Mouse (Mus musculus) skeletal muscle tissue, adult 2 months (tissue): ENCODE data around the gene Pole4.

Experiments used
- DNase-seq: peaks from one replicate; pipeline ENCODE4 v3.0.0-alpha.2; 2012; ENCODE audit warnings: low read depth, low spot score

Gene Pole4

DNA sequence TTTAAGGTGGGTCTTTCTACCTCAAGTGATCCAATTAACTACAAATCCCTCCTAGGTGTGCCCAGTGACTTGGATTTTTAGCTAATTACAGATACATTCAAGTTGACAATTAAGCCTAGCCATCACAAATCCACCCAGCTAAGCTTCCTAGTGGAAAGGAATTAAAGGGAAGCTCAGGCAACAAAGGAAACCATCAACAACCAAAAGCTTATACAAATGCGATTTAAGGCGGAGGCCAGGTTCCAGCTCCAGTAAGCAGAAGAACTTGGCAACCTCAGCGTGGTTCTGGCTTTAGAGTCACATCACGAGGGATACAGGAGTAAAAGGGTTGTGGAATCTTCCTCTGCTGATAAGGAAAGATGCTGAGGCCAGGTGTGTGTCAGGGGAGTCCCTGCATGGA lies 92.0 kb downstream of the Pole4 start:
- DNase-seq = no peak

DNA sequence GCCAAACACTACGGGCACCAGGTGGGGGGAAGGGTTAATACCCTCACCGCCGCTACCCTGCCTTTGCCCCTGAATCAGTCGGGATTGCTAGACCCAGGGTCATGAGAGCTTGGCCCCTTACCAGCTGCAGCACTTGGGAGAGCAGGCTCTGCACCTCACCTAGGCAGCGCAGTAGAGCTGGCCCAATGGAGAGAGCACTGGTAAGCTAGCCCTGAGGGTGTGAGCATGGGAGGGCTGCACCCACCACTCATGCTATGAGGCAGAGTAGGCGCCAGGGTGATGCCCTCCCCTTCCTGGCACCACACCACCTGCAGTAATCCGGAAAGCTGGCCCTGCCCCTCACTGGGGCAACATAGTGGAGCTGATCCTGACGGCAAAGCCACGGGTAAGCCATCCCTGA lies 94.1 kb downstream of the Pole4 start:
- no peak for DNase-seq

DNA sequence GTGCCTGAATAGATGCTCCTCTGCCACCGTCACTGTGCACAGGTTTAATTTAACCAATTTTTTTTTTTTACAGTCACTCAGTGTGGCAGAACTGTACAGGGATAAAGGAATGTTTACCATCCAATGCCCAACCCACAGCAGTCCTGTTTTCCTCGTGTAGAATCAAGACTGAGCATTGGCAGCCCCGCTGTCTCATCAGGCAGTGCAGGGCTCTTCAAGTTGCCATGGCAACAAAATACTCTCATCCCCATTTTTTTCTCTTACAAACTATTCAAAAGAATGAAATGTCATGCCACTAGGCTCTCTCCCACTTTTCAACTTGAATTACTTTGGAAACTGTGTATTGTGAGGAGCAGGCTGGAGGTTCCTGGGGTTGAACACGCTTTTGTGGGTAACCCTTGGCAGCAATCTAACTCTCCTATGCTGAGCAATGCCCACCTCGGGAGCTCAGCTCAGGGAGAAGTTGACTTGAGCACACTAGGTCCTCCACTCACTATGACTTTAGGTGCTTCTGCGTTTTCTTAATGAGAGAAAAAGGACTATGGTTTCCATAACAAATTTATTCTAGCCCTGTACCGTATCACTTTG lies 95.7 kb downstream of the Pole4 start:
- DNase-seq = no peak

DNA sequence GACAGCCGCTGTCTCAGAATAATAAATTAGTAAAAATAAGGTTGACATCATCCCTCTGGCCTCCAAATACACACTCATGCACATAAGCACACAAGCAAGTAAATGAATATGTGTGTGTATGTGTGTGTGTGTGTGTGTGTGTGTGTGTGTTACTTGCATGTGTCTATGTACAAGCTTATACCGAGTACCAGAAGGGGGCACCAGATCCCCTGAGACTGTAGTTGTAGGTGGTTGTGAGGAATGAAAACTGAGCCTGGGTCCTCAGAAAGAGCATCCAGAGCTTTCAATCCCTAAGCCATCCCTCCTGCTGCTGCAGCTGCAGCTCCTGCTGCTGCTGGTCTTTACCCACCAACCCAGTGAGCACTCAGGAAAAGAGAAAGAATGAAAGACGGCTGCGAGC lies 96.4 kb downstream of the Pole4 start:
- DNase-seq = no peak

DNA sequence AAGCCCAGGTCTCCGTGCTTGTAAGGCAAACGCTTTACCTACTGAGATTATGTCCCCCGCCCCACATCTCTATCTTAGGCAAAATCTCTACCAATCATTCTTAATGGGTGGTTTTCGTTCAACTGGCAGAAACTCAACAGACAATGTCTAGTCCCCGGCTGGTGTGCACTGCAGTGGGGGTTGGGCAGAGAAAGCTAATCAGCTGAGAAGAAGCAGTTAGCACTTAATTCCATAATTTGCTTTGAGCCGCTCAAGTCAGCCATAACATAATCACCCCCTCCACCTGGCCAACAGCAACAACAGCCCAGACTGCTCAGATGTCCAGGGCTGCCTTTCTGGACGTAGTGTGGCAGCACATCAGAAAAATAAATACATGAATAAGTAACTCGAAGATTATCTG lies 100.4 kb downstream of the Pole4 start:
- DNase-seq = no peak

DNA sequence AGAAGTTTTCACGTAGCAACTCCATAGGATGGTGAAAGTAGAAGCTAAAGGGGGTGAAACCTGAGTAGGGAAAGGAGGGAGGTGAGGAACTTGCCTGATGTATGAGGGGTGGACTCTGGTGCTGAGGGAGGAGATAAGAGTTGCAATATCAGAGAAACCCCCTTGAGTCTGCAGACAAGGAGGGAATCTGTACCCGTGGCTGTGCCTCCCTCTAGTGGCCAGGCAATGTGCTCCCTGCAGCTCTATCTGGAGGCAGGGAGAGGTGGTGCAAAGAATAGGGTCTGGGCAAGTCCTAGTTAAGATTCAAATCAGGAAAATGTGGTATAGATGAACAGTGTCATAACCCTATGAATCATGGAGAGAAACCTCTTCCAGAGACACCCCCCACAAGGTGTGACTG lies 101.5 kb downstream of the Pole4 start:
- no peak for DNase-seq

DNA sequence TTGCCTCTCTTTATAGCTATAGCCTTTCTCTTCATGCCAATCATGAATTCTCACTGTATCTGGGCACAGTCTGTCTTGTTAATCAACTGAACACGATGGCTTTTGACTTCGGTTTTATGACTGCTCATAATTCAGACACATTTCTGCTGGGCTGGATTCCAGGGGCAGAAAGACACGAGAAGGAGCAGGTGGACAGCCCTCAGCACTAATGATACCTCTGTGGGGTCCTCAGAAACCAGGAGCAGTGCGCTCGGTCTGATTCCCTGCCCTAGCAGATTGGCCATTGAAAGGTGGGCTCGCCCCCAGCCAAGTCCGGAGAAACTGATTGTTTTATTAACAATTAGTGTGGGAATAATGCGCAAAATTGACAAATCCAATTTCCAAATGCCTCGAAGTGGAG lies 101.9 kb downstream of the Pole4 start:
- DNase-seq = no peak

DNA sequence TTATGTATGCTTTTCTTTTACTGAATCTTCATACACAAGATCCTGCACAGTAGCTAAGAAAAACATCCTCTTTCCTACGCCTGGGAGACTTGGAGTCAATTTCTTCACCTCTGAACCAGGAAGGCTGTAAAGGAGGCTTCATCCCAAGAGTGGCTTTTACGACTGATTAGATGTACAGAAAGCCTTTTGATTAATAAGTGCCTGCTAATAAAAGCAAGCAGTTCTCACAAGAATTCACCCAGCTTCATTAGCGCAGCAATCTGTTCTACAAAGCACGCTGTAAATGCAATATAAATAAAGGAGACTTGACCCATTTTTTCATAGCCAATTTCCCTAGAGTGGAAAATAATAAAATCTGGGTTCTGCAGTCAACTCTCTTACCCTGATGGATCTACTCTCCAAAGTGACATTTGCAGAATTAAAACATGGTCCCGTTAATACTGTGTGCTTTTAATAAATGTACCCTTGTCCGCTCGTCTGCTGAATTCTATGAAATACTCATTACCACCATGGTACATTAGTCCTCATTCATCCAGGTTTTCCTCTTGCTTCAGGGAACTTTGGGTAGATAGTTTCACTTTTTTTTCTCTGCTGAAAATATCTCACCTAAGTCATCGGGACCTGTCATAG lies 109.6 kb downstream of the Pole4 start:
- DNase-seq = no peak

DNA sequence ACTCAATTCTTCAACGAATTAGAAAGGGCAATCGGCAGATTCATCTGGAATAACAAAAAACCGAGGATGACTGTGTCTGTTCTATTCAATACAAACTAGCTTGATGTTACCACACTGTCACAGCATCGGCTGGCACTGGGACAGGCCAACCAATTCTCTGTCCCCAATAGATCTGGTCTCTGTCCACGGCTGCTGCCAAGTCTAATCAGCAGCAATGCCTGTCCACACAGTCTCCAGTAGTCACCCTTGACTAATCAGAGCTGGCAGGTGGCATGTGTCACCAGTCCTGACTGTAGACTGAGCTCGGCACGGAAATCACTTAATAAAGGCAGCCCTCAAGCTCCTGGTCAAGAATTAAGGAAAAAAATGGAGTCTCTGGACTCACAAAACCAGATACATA lies 115.8 kb downstream of the Pole4 start:
- no peak for DNase-seq

DNA sequence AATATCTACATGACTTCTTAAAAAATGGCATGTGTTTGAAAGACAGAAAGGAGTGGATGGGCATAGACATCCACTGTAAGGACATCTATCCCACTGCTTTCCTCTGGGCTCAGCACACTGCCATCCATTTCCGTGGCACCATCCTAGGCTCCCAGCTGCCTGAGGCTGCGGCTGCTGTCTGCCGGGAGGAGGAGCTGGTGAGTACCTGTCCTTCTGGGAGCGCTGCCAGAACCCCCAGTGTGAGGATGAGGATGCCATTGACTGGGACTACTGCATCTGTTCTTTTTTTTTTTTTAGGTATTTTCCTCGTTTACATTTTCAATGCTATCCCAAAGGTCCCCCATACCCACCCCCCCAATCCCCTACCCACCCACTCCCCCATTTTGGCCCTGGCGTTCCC lies 119.8 kb downstream of the Pole4 start:
- no peak for DNase-seq

DNA sequence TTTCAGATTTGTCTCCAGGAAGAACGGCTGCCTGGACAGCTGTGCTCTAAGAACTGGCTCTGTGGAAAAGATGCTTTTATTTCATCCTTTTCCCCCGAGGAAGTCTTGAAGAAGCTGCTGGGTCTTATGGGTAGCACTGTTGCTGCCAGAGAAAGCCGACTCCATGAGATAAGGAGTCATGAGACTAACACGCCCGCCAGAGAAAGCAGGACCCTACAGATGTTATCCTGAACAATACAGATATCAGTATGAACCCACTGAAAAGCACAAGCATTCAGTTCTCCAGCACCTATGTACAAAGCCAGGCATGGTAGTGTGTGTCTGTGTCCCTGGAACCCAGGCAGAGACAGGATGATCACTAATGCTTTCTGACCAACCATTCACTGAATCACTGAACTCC lies 129.7 kb downstream of the Pole4 start:
- no peak for DNase-seq
